Mouse (Mus musculus) testis, adult 2 months (tissue): ENCODE measurements around the gene Kcnq2.

Source experiments
- CTCF ChIP-seq: fragments of 200-500 bp; IDR thresholded peaks from 2 replicates; pipeline ENCODE4 v1.5.1; 2012; ENCODE audit warnings: low read depth, mild to moderate bottlenecking, inconsistent platforms, low read length, moderate library complexity; ENCODE audit not compliant: control insufficient read depth, insufficient read depth, insufficient replicate concordance
- POLR2A ChIP-seq: fragments of 200-500 bp; IDR thresholded peaks from 2 replicates; pipeline ENCODE4 v1.6.1; 2012; ENCODE audit warnings: low read depth, mild to moderate bottlenecking, inconsistent platforms, low read length, moderate library complexity; ENCODE audit not compliant: control insufficient read depth

GRCm38 (mm10) chr2:181156248-181157121 is 21.4 kb upstream of the Kcnq2 start, which contains the start of gene Eef1a2:
- TF ChIP-seq POLR2A: no peak
- no peak for TF ChIP-seq CTCF
